Mouse (Mus musculus): ENCODE data around the gene Snx8.
A peak's percentile ranks its signal among the peaks of the same experiment; 100 is the strongest.

The Snx8 gene

DNA sequence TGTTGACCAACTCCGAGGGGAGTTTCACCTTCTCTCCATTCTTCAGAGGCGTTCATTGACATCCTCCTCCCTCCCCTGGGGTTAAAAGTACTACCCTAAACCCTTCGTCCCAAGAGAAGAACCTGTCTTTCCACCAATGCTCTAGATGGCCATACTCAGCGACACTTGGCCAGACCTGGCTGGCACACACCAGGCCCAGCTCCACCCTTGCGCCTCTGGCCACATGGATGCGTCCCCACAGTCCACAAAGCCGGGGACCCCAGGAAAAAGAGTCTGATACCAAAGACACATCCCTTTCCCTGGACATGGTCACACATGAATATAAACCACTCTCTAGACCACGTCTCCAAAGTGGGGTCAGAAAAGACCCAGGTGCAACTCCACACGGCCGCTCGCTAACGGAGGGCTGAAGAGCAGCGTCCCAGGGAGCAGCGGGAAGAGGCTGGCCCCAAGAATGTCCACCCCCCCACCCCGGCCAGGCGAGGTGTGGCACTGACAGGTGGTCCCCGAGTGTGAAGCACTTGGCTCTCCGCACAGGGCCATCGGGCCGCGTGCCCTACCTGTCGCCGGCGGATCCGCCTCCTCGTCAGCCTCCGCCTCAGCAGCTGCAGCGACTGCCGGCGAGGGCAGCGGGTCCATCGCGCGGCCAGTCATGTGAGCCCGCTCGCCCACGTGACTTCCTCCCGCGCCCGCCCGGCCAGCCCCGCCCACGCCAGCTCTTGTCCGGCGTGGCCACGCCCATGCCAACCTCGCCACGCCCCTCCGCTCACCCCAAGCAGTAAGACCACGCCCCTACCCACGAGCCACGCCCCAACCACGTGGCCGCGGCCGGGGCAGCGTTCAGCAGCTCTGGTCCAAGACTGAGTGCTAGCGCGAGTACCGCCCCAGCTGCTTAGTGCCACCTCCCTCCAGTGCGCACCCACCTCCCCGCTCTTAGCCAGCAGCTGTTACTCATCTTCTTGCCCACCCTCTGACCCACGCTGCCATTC is at the start of gene Snx8:
Snx8 (minus strand) TSS at position 675 of the 989 bp plus-strand sequence.
- DNase-seq = peak; percentile 100

DNA sequence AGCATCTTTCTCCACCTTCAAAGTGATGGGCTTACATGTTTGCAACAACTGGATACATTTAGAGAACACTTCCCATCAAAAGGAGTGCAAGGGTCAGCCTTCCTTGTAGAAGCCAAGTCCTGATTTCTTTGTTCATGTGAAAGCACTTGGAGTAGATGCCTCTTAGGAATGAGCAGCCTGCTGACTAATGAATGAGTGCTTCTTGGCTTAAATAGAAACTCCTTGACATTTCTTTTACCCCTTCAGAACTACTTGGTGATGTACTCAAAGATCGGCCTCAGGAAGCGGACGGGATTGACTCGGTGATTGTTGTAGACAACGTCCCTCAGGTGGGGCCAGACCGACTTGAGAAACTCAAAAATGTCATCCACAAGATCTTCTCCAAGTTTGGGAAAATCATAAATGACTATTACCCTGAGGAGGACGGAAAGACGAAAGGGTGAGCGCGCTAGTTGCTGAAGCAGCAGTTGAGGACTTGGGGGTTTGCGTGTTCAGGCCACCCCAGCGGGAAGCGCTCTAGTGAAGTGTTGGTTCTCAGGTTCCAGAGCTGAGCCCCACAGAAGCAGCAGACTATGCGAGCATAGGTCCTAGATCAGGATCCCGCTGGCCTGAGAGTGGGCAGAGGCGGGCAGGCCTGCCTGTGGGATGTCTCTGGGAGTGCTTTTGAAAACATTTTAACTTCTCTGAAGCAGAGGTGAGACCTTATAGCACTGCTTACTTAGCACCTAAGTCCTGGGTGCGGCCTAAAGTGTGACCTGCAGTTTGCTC is 36.1 kb upstream of the Snx8 start:
- DNase-seq = no peak

DNA sequence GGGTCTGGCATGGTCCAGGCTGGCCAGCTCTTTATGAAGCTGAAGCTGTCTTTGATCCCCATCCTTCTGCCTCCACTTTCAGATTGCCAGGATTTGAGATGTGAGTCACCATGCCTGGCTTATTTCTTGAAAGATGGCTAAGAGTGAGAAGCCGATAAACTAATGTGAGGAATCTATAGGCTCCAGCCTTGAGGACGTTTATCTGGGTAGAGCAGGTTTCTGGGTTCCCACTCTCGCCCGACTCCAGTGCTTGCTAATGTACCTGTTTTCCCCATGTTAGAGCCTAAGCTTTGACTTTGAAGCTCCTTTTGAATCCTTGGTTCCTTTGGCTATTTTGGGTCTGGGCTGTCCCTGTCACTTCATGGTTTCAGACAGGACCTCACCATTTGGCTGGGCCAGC is 31.6 kb upstream of the Snx8 start:
- no peak for DNase-seq

DNA sequence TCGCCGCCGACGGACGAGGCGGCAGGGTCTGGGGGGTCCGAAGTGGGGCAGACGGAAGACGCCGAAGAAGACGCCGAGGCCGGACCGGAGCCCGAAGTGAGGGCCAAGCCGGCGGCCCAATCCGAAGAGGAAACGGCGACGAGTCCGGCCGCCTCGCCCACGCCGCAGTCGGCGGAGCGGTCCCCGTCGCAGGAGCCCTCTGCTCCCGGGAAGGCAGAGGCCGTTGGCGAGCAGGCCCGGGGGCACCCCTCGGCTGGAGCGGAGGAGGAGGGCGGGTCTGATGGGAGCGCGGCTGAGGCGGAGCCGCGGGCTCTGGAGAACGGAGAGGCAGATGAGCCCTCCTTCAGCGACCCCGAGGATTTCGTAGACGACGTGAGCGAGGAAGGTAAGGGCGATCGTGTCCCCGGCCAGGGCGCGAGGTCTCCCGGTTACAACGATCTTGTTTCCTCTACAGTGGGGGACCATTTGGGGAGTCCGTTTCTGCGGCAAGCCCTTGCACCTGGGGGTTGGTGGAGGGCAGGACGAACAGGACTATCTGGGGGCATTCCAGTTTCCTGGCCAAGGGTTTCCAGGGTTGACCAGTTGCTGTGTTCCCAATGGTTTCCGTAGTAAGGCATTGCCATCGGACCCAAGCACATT is 30.5 kb upstream of the Snx8 start:
- no peak for DNase-seq

DNA sequence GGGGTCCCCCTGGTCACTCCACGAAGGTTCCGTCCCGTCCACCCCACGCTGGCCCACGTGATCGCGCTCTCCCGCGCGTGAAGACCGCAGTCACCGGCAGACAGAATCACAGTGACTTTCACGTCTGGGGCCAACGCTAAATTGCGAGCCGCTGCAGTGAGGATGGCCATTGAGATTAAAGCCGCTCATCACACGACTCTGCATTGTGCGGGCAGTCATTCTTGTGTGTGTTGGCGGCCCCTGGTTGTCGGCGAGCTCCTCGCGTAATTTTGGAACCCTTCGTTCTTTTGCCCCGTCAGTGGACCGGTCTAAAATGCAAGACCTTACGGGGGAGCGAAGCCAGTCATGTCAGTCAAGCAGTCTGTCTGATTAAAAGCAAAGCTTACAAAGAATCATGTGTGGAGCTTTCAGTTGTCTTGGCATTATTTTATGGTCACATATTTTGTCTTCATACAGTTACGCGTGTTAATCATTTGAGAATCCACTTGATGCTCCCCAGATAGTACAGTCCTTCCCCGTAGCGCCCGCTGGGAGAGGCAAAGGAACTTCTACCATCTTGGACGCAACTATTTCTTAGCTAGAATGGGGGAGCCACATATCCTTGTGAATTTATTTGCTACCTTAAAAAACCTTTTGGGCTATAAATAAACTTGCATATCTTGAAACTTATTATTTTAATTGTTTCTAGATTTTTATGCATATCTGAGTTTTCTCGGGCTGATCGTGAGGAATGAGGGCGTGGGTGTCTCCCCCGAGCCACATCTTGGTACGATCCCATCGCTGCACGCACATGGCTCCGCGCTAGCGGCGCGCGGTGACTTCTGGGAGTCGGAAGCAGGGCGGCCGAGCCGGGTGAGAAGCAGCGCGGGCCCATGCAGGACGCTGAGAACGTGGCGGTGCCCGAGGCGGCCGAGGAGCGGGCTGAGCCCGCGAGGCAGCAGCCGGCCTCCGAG is 29.7 kb upstream of the Snx8 start, which contains the start of gene Eif3b:
Eif3b (plus strand) TSS at position 840 of the 953 bp plus-strand sequence.
- peak; percentile 94 for DNase-seq

DNA sequence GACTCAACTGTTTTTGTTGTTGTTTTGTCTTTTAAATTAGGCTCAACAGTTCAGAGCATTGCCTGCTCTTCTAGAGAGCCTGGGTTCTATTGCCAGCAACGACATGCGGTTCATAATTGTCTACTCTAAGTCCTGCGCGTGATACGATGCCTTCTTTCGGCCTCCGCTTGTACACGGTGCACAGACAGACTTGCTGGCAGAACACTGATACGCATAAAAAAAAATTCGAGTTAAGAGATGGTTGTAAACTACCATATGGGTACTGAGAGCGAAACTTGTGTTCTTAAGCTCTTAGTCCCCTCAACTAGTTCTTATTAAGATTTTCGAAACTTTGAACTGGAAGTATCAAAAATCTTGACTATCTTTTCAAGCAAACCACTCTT is 29.0 kb upstream of the Snx8 start:
- DNase-seq = no peak

DNA sequence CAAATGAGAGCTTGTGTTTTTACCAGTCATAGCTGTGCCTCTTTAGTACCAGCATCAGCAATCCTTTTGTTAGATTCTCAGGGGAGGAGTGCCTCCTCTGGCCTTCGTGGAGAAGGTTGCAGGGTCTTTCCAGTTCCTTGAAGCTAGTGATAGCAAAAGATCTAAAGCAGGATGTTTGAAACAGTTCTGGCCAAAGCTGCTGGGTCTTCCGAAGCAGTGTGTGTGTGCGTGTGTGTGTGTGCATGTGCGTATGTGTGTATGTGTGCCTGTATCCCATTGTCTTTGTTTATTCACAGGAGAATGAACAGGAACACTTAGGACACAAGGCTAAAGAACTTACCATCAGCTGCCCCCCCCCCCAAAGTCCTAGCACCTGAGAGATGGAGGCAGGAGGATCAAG is 25.6 kb upstream of the Snx8 start:
- no peak for DNase-seq

DNA sequence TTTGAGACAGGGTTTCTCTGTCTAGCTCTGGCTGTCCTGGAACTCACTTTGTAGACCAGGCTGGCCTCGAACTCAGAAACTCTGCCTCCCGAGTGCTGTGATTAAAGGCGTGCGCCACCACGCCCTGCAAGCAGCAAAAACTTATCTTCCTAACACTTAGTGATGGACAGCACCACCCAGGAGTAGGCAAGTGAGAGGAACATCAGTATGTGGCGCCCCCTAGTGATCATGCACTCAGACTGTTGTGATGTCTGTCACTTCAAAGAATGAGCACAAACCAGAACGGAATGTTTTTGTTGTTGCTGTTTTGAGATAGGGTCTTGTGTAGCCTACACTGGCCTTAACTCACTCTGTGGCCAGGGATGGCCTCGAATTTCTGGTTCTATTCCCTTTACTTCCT is 22.3 kb upstream of the Snx8 start:
- peak; percentile 85 for DNase-seq

DNA sequence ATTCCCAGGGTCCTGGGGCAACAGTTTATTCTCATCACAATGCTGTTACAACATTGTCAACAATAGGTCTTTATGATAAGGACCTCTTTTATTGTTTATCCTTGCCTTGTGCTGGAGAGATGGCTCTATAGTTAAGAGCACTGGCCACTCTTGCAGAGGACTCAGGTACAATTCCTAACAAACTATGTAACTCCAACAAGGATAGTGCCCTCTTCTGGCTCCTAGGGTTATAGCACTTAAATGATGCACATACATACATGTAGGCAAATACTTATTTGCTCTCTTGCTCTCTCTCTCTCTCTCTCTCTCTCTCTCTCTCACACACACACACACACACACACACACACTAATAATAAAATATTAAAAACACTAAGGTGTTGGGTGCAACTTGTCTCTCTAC is 19.7 kb upstream of the Snx8 start:
- no peak for DNase-seq

DNA sequence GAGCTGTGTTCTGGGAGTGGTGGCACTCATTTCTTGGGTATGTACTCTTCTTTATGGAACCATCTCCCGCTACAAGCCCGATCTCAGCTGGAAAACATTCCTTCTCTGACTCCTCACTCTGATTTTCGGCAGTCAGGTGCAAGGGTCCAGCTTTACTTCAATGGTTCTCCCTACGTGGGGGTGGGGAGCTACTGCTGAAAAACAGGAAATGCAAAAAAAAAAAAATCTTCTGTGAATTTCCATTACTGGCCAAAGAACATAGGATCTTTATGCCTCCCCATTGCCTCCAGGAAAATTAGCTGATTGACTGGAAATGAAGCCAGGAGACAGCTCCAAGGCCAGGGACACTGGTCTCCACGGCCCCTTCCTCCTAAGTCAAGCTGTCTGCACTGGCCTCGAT is 17.6 kb upstream of the Snx8 start:
- DNase-seq = no peak

DNA sequence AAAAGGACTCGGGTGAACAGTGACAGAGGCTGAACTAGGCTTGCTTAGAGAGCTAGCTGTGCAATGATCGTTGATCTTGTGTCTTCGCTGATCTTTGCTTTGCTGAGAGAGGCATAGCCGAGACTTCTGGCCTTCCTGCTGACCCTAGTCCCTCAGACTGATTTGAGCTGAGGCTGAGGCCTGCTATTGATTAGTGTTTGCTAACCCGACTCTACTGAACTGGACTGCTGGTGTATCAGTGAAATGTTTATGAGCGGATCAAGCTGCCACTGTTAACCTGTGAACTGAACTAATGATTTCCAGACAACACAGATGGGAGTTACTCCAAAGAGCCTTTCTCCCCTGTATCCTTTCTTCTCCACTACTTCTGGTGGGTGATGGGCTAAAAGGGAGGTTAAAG is 16.1 kb upstream of the Snx8 start:
- DNase-seq = no peak

DNA sequence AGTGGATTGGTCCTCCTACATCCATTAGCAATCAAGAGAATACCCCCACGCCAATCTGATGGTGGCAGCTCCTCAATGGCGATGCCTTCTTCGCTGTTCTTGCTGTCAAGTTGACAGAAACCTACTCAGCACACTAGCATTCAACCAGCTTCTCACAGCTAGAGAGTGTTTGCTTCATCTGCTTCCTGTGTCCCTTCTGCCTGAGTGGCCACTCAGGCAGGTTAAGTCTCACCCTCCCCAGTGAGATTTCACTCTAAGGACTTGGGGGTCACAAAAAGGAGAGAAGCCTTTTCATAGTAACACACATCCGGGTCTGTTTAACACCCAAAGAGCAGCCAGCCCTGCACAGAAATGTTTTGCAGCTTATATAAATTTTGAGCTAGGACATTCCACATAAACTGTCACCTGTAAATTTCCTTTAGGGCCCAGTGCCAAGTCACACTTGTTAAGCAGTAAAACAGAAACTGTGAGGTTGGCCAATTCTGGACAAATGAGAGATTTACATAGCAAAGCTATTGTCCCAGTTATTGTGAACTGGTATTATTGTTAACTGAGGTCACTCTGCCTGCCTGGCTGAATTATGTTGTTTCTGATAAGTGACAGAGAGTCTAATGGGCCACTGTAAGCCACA is 13.7 kb upstream of the Snx8 start:
- DNase-seq = peak; percentile 54

DNA sequence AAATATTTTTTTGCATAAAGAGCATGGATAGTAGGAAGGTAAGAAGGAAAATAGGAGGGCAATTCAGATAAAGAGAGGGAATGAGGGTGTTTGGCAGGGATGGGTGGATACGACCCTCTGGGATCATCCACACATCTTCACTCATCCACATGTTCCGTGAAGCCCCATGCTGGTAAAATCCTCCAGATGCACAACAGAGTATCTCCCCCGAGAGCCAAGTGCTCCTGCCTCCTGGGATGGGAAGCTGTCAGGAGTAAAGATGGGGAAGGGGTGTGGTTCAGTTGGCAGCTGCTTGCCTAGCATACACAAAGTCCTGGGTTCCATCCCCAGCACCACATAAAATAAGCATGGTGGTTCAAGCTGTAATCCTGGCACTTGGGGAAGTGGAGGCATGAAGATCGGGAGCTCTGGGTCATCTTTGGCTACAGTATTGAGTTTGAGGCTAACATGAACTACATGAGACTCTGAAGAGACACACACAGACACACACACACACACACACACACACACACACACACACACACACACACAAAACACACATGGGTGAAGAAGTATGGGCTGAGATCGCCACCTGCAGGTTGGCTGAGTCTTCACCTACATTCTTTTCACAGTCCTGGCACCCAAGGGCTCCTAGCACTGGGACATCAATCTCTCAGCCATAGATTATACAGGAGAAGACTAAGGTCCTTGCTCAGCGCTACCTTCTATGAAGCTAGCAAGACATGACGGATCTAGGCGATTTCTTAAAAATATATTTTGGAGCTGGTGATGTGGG is 7.3 kb upstream of the Snx8 start:
- peak; percentile 58 for DNase-seq

DNA sequence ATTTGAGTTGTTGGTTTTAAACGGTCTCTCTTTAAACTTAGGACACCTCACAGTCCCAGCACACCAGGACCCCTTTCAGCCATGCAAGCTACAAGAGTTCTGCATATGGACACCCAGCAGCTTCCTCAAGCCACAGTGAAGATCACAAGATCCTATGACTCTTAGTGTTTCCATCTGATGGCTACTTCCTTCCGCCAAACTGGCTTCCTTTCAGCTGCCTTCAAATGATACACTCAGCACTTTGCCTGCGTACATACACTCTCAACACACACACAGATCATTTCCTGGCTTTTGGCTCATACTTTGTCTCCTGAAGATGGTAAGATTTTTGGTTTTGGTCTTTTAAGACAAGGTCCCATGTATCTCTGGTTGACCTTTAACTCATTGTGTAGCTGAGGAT is 3.6 kb upstream of the Snx8 start:
- no peak for DNase-seq

DNA sequence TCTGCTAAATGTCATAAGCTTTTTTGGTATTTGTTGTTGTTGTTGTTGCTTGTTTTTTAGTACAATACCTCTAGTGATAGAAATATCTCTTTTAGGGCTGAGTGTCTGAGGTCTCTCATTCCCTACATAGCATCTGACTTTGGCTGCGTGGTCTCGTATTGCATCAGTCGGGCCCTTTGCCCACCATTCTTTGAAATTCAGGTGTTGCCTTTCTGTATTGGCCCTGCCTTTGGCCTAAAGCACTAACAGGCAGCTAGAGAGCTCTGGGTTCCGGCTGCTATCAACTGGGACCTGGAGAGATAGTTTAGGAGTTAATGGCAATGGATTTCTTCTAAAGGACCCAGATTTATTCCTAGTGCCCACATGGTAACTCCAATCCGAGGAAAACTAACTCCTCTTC is 2.9 kb upstream of the Snx8 start:
- no peak for DNase-seq

DNA sequence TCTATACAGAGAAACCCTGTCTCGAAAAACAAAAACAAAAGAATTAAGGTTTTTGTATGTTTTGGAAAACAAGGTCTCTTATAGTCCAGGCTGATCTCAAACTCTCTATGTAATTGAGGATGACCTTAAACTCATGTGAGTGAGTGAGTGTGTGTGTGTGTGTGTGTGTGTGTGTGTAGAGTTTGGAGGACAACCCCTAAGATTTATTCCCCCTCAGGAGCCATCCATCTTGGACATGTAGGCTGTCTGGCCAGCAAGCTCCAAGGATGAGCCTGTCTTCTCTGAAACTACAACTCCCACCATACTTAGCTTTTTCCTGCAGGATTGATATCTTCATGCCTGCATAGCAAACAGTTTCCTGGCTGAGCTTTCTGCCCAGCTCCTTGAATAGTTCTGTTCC is 2.4 kb upstream of the Snx8 start:
- DNase-seq = no peak

DNA sequence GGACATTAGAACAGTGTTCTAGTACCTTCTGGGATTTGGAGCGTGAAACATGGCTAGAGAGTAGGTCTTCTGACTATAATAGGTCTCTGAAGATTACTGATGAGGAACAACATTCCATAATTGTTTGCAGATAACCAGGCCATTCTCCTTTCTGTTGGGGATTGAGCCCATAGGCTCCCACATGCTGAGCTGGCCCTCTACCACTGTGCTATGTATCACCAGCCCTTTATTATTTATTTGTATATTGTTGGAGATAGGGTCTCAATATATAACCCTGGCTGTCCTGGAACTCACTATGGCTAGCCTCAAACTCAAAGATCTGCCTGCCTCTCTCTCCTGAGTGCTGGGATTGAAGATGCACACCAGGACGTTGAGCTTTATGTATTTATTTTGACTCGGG is 585 bp upstream of the Snx8 start:
- DNase-seq = no peak

DNA sequence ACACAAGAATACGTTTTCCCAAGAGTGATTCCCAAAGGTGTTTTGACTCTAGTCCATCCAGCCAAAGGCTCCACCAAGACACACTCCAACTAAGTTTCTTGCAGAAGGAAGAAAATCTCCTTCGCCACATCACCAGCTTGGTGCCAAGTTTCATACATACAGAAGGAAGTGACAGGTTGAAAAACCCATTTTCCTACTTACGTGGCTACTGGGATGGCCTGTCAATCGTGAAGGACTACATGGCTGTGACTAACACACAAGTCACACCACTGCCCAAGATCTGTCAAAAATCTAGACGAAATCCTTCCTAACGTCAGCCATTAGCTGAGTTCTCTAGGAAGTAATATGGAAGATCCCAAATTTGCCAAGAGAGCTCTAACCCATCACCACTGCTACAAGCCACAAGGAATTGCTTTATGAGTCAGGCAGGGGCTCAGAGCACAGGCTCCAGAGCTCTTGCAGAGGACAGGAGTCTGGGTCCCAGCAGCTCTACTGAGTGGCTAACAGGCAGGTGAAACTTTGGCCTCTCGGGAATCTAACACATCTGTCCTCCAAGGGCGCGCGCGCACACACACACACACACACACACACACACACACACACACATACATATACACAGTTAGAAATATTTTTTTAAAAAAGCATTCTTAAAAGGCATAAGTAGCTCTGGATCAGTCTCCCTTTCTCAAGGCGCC is 1.1 kb downstream of the Snx8 start:
- no peak for DNase-seq

DNA sequence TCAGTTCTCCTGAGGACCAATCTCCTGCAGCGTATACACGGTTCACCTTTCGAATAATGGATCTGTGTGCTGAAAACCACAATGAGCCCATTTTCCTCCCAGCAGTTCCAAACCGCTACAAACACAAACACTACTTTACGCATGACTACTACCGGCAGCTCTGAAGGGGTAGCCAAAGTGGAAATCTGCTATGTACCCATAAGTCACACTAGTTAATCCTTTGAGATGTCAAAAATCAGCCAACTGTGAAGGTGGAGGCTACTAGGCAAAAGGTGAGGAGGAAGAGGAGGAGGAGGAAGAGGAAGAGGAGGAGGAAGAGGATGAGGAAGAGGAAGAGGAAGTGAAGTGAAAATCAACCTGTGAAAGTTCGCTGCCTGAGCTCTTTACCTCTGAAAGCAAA is 1.8 kb downstream of the Snx8 start:
- no peak for DNase-seq

DNA sequence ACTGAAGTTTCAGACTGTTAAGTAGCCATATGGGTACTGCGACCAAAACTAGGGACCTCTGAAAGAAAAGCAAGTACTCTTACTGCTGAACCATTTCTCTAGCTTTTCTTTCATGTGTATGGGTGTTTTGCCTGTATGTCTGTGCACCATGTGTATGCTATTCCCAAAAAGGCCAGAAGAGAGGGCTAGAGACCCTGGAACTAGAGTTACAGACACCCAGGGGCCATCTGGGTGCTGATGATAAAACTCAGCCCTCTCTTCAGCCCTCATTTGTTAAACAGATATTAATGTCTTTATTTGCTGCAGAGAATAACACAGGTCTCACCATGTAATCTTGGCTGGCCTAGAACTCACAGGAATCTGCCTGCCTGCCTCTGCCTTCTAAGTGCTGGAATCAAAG is 4.6 kb downstream of the Snx8 start:
- no peak for DNase-seq
